Mouse (Mus musculus): ENCODE results near the gene Depdc5.

- TF ChIP-seq CTCF (IDR thresholded peaks at IDR 0.05; ENCODE audit: extremely low read depth, insufficient read length, insufficient replicate concordance, low read depth, low read length) (no peak), POLR2A (IDR thresholded peaks at IDR 0.05; ENCODE audit: low read depth, low read length) (no peak)
Observed at GRCm38 (mm10) chr5:33002781-33003180, 139.3 kb downstream of the Depdc5 start.
